12 mouse cellular contexts compared by ENCODE assay signal in the genomic region with DNA sequence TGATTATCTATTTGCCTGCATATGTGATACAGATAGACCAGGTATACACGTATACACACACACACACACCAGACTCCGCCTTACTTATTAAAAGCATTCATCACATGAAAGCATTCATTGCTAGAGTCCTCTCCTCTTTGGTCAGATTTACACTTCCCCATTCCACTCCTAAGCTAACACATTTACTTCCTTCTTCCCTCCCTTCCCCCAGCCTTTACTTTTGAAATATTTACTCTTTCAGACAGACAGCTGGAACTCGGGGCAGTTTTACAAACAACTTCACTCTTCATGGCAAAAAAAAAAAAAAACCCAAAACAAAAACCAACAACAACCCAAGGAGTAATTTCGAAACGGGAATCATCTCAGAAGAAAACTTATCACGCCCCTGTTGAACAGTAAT. TPM values are rescaled to one million over a fixed set of nuclear protein-coding genes. Genes with fewer than 3 reads are reported as not detected.
A peak's percentile ranks its signal among the peaks of the same experiment; 100 is the strongest.
DNase-seq lines count a peak whose midpoint lies in the region; ATAC-seq and TF ChIP-seq lines count a peak whose summit lies in the region.
"Had no signal": no experiment of that assay in that cellular context is flagged by ENCODE, and none has a peak within 500 bp of the region (broad histone marks: within the 10 kb centered on the region; RNA-seq: fewer than 3 reads in every experiment).

No protein-coding gene starts in this region.

- 77% methylated on average over 6 of the region's 6 CpGs for WGBS in hindbrain, embryonic 15.5 days
- 81% methylated on average over 6 of the region's 6 CpGs for WGBS in hindbrain, embryonic 11.5 days
- 58% methylated on average over 6 of the region's 6 CpGs for WGBS in lung, postnatal 0 days

- H3K4me2 ChIP-seq in hindbrain, embryonic 15.5 days, result peak overlapping the region; percentile 33
- H3K4me2 ChIP-seq in hindbrain, embryonic 11.5 days (replicated peaks; ENCODE audit: low read depth, low read length), result no peak overlapping the region
- H3K4me2 ChIP-seq in lung, postnatal 0 days (replicated peaks; ENCODE audit: low read depth, low read length), result no peak overlapping the region

- H3K4me1 ChIP-seq in hindbrain, embryonic 15.5 days (replicated peaks), result peaks cover 30% of the 10 kb centered on the region
- no peaks in the 10 kb centered on the region for H3K4me1 ChIP-seq in hindbrain, embryonic 11.5 days (replicated peaks; ENCODE audit: control insufficient read depth, insufficient read depth, low read length)
- no peaks in the 10 kb centered on the region for H3K4me1 ChIP-seq in lung, postnatal 0 days (ENCODE audit: insufficient read depth, low read depth, low read length)
- peaks cover 3 to 7% of the 10 kb centered on the region in 2 experiments; a peak in 3 of 4 replicates for H3K4me1 ChIP-seq in MEL (ENCODE audit: control insufficient read depth in 1 of 2, insufficient read depth in 2 of 2, low read length in 2 of 2)

- no peak overlapping the region for H3K27ac ChIP-seq in hindbrain, embryonic 15.5 days (replicated peaks)
- no peak overlapping the region for H3K27ac ChIP-seq in hindbrain, embryonic 11.5 days (ENCODE audit: low read depth, low read length)
- H3K27ac ChIP-seq in lung, postnatal 0 days (ENCODE audit: low read length), result no peak overlapping the region
- no peak overlapping the region for H3K27ac ChIP-seq in MEL (ENCODE audit: control insufficient read depth, low read depth, low read length)

- TF ChIP-seq EP300 in lung, postnatal 0 days (IDR thresholded peaks at IDR 0.05), result no peak
- 0 out of 4 replicates have a peak, but pooled peaks of 1 of the 2 experiments have one; percentile 14 for TF ChIP-seq EP300 in MEL (IDR thresholded peaks at IDR 0.05; ENCODE audit: low read depth in 1 of 2, low read length in 2 of 2)

- TF ChIP-seq POLR2A in MEL (IDR thresholded peaks at IDR 0.05; ENCODE audit: control insufficient read depth in 1 of 2, insufficient read depth in 1 of 2, low read depth in 1 of 2, low read length in 2 of 2, poor library complexity in 1 of 2), result no peak

- no peaks in the 10 kb centered on the region for H3K36me3 ChIP-seq in hindbrain, embryonic 15.5 days
- no peaks in the 10 kb centered on the region for H3K36me3 ChIP-seq in hindbrain, embryonic 11.5 days (ENCODE audit: control insufficient read depth, insufficient read depth, low read length)
- no peaks in the 10 kb centered on the region for H3K36me3 ChIP-seq in lung, postnatal 0 days (ENCODE audit: insufficient read depth, low read length)
- peaks cover 0 to 6% of the 10 kb centered on the region in 2 experiments; a peak in 2 of 4 replicates for H3K36me3 ChIP-seq in MEL (ENCODE audit: control insufficient read depth in 1 of 2, insufficient read depth in 2 of 2, low read length in 2 of 2)

- no peak for DNase-seq in hindbrain, embryonic 11.5 days (ENCODE audit: low spot score)
- peak; percentile 30 for DNase-seq in lung, postnatal 0 days (ENCODE audit: low spot score)
- no peak for DNase-seq in lung, postnatal 14 days
- peak; percentile 45 for DNase-seq in MEL (ENCODE audit: low read depth, low spot score)
- no peak for DNase-seq in gastrocnemius, adult 18-20 months (ENCODE audit: low spot score)
- DNase-seq in testis, postnatal 10 days (ENCODE audit: low spot score), result no peak
- DNase-seq: adrenal gland, postnatal 25 days; gastrocnemius, postnatal 14 days; kidney, adult 9 months had no signal

- H3K9me3 ChIP-seq in hindbrain, embryonic 15.5 days, result no peaks in the 10 kb centered on the region
- H3K9me3 ChIP-seq in hindbrain, embryonic 11.5 days (ENCODE audit: control insufficient read depth, low read length), result no peaks in the 10 kb centered on the region
- no peaks in the 10 kb centered on the region for H3K9me3 ChIP-seq in lung, postnatal 0 days (ENCODE audit: low read length)
- no peaks in the 10 kb centered on the region for H3K9me3 ChIP-seq in MEL (replicated peaks; ENCODE audit: insufficient read depth, low read length)

- no peak for TF ChIP-seq RAD21 in MEL (IDR thresholded peaks at IDR 0.05; ENCODE audit: low read depth, low read length)

- TF ChIP-seq CTCF in lung, postnatal 0 days (IDR thresholded peaks at IDR 0.05), result no peak
- no peak for TF ChIP-seq CTCF in MEL (IDR thresholded peaks at IDR 0.05 in 2 of 3, conservative IDR thresholded peaks at IDR 0.05 in 1 of 3; ENCODE audit: control insufficient read depth in 1 of 3, insufficient read depth in 1 of 3, low read depth in 2 of 3, low read length in 3 of 3, poor library complexity in 1 of 3, severe bottlenecking in 1 of 3)

- no peak overlapping the region for H3K9ac ChIP-seq in hindbrain, embryonic 15.5 days
- no peak overlapping the region for H3K9ac ChIP-seq in hindbrain, embryonic 11.5 days (ENCODE audit: low read depth, low read length)
- no peak overlapping the region for H3K9ac ChIP-seq in lung, postnatal 0 days (replicated peaks; ENCODE audit: low read depth)
- H3K9ac ChIP-seq in MEL (ENCODE audit: control insufficient read depth, low read depth, low read length, poor library complexity, severe bottlenecking), result no peak overlapping the region

- no peak overlapping the region for H3K4me3 ChIP-seq in hindbrain, embryonic 15.5 days
- no peak overlapping the region for H3K4me3 ChIP-seq in hindbrain, embryonic 11.5 days (ENCODE audit: low read depth, low read length)
- H3K4me3 ChIP-seq in lung, postnatal 0 days (ENCODE audit: low read depth, low read length), result no peak overlapping the region
- H3K4me3 ChIP-seq in MEL (ENCODE audit: control insufficient read depth in 1 of 2, insufficient read depth in 1 of 2, low read depth in 2 of 2, low read length in 2 of 2), result no peak overlapping the region

- H3K79me2 ChIP-seq in MEL (ENCODE audit: control insufficient read depth, insufficient read depth, low read length, poor library complexity), result peaks cover 6% of the 10 kb centered on the region

- no peak for ATAC-seq in hindbrain, embryonic 15.5 days (ENCODE audit: low FRiP score, low read depth)
- no peak for ATAC-seq in hindbrain, embryonic 11.5 days (ENCODE audit: low FRiP score)
- no peak for ATAC-seq in lung, postnatal 0 days
- ATAC-seq in monocyte, adult 5-6 weeks (replicated peaks; ENCODE audit: insufficient number of reproducible peaks, low FRiP score, low TSS enrichment, poor library complexity, severe bottlenecking), result 0 out of 2 replicates have a peak, but pooled peaks have one; percentile 60
- ATAC-seq: Patski had no signal

- no peaks in the 10 kb centered on the region for H3K27me3 ChIP-seq in hindbrain, embryonic 15.5 days
- no peaks in the 10 kb centered on the region for H3K27me3 ChIP-seq in hindbrain, embryonic 11.5 days (ENCODE audit: control insufficient read depth, insufficient read depth, low read length)
- H3K27me3 ChIP-seq in lung, postnatal 0 days (replicated peaks; ENCODE audit: insufficient read depth, low read length), result no peaks in the 10 kb centered on the region
- no peaks in the 10 kb centered on the region for H3K27me3 ChIP-seq in MEL (ENCODE audit: control insufficient read depth in 1 of 2, insufficient read depth in 2 of 2, low read length in 2 of 2)

TF ChIP-seq in MEL, 35 proteins besides CTCF, POLR2A, EP300 and RAD21:
- no peak for TF ChIP-seq BHLHE40 (IDR thresholded peaks at IDR 0.05; ENCODE audit: borderline replicate concordance, low read depth, low read length)
- TF ChIP-seq SIN3A (IDR thresholded peaks at IDR 0.05; ENCODE audit: low read length), result peak; percentile 25; the same call in 1 of the 2 replicates

RNA-seq across cellular contexts. Expression of a gene that starts 4.2 kb away (rescaled TPM):
- 9.4 and 10.1 TPM in 2 replicates for polyA plus RNA-seq in hindbrain, embryonic 15.5 days (2015; fragmentation: Nextera tagmentation; extraction: Ambion mirVana)
- polyA plus RNA-seq in hindbrain, embryonic 11.5 days (2014; fragmentation: Nextera tagmentation; extraction: Ambion mirVana), result 4.6 and 7.1 TPM in 2 replicates
- polyA plus RNA-seq in lung, postnatal 0 days (2015; fragmentation: Nextera tagmentation; extraction: Ambion mirVana), result 3.9 and 4.2 TPM in 2 replicates
- total RNA-seq in MEL (2012; rRNA removed), result 2.0 and 2.3 TPM in 2 replicates
- 10 to 100 TPM in 1 of 2 experiments, 1 to 10 TPM in 1; 8.3 to 51.7 TPM for polyA plus RNA-seq in MEL (2012; ENCODE audit: insufficient read depth in 1 of 2, insufficient read length in 2 of 2, low read depth in 1 of 2, low replicate concordance in 2 of 2, missing spikeins in 1 of 2)
- total RNA-seq in monocyte, adult 5-6 weeks (2017), result 19.7 to 23.7 TPM (median 22.4 TPM) in 3 replicates
- total RNA-seq in gastrocnemius, adult 18-20 months (2021), result 1 to 10 TPM; 7.9 to 8.8 TPM

RNA-seq across cellular contexts. Expression of a gene that starts 52.2 kb away (rescaled TPM):
- 13.5 and 14.2 TPM in 2 replicates for polyA plus RNA-seq in hindbrain, embryonic 15.5 days (2015; fragmentation: Nextera tagmentation; extraction: Ambion mirVana)
- 20.3 and 23.4 TPM in 2 replicates for polyA plus RNA-seq in hindbrain, embryonic 11.5 days (2014; fragmentation: Nextera tagmentation; extraction: Ambion mirVana)
- 11.0 and 11.5 TPM in 2 replicates for polyA plus RNA-seq in lung, postnatal 0 days (2015; fragmentation: Nextera tagmentation; extraction: Ambion mirVana)
- 64.3 and 69.7 TPM in 2 replicates for total RNA-seq in MEL (2012; rRNA removed)
- 10 to 100 TPM in 1 of 2 experiments, not detected in 1; 53.6 TPM for polyA plus RNA-seq in MEL (2012; ENCODE audit: insufficient read depth in 1 of 2, insufficient read length in 2 of 2, low read depth in 1 of 2, low replicate concordance in 2 of 2, missing spikeins in 1 of 2)
- total RNA-seq in monocyte, adult 5-6 weeks (2017), result 37.3 to 41.0 TPM (median 40.2 TPM) in 3 replicates
- total RNA-seq in gastrocnemius, adult 18-20 months (2021), result 10 to 100 TPM; 12.6 to 13.6 TPM

RNA-seq across cellular contexts. Expression of a gene that starts 58.2 kb away (rescaled TPM):
- 0.97 and 1.4 TPM in 2 replicates for polyA plus RNA-seq in hindbrain, embryonic 15.5 days (2015; fragmentation: Nextera tagmentation; extraction: Ambion mirVana)
- polyA plus RNA-seq in hindbrain, embryonic 11.5 days (2014; fragmentation: Nextera tagmentation; extraction: Ambion mirVana), result 1.4 and 1.5 TPM in 2 replicates
- polyA plus RNA-seq in lung, postnatal 0 days (2015; fragmentation: Nextera tagmentation; extraction: Ambion mirVana), result 4.5 and 4.8 TPM in 2 replicates
- total RNA-seq in MEL (2012; rRNA removed), result 0.31 and 0.56 TPM in 2 replicates
- 1 to 10 TPM in 1 of 2 experiments, not detected in 1; 1.2 TPM for polyA plus RNA-seq in MEL (2012; ENCODE audit: insufficient read depth in 1 of 2, insufficient read length in 2 of 2, low read depth in 1 of 2, low replicate concordance in 2 of 2, missing spikeins in 1 of 2)
- total RNA-seq in monocyte, adult 5-6 weeks (2017), result 193 to 270 TPM (median 209 TPM) in 3 replicates
- total RNA-seq in gastrocnemius, adult 18-20 months (2021), result under 1 TPM; 0.11 to 0.31 TPM
- polyA plus RNA-seq: Patski had no signal

Comparison
In these comparisons a context has a peak if more than half of its experiments do, and no peak if none do; other contexts are left out.
1. DNase-seq: peak in lung, postnatal 0 days (single experiment) and MEL (single experiment); none in hindbrain, embryonic 11.5 days (single experiment), lung, postnatal 14 days (single experiment), gastrocnemius, adult 18-20 months (single experiment) and testis, postnatal 10 days (single experiment).